In the genomic region with DNA sequence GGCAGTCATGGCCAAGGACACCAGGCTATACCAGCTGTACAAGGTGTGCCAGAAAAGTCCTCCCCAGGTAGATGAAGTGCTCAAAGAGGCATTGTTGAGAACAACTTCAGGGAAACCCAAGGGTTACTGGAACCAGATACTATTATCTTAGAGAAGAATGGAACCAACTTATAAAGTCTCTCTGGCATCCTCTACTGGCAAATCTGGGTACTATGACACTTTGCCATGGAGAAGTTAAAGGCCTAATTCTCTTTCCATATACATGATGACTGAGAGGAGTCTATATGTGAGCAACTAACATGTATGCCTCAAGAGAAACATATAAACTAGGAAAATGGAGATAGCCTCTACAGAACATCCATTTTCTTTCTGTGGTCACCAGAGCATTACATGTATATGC, we compare ENCODE assay signal across 22 mouse cellular contexts. TPM values are rescaled to one million over a fixed set of nuclear protein-coding genes. Genes with fewer than 3 reads are reported as not detected.
DNase-seq lines count a peak whose midpoint lies in the region.
"Had no signal": no experiment of that assay in that cellular context is flagged by ENCODE, and none has a peak within 500 bp of the region (broad histone marks: within the 10 kb centered on the region; RNA-seq: fewer than 3 reads in every experiment).

No protein-coding gene starts in this region.

- DNase-seq in 416B (ENCODE audit: low read depth): peak; percentile 7
- peak; percentile 34 for DNase-seq in ES-CJ7 (ENCODE audit: low read depth, low spot score)
- DNase-seq in ZHBTc4 (ENCODE audit: low read depth, low spot score): peak; percentile 43
- no peak for DNase-seq in gastrocnemius, postnatal 25 days
- no peak for DNase-seq in left cerebral cortex, adult 18-20 months (ENCODE audit: low spot score in 2 of 2)
- no peak for DNase-seq in embryo, embryonic 10.5 days (ENCODE audit: low spot score)
- DNase-seq: adrenal gland, postnatal 10 days; adrenal gland, postnatal 36 days; B cell, adult 2 months; cerebellum, adult 18-20 months; cerebellum, adult 9-10 months; cerebellum, postnatal 14 days; forebrain, postnatal 0 days; gastrocnemius, postnatal 36 days; heart, adult 2 months; heart, postnatal 14 days; heart, postnatal 4 days had no signal

RNA-seq across cellular contexts. Expression of a gene that starts 13.8 kb away (rescaled TPM):
- total RNA-seq in gastrocnemius, postnatal 25 days (2021): not detected
- not detected for total RNA-seq in left cerebral cortex, adult 18-20 months (2021)
- total RNA-seq: adrenal gland, adult 18-20 months; adrenal gland, postnatal 10 days; adrenal gland, postnatal 36 days; forebrain, postnatal 0 days; gastrocnemius, adult 8-10 months; gastrocnemius, postnatal 36 days; granulocyte monocyte progenitor cell, adult 5-6 weeks; heart, adult 2 months; heart, postnatal 14 days; heart, postnatal 4 days; hindbrain, postnatal 0 days; MEL had no signal

RNA-seq across cellular contexts. Expression of a gene that starts 31.5 kb away (rescaled TPM):
- not detected for total RNA-seq in gastrocnemius, postnatal 25 days (2021)
- not detected for total RNA-seq in left cerebral cortex, adult 18-20 months (2021)
- total RNA-seq: adrenal gland, adult 18-20 months; adrenal gland, postnatal 10 days; adrenal gland, postnatal 36 days; forebrain, postnatal 0 days; gastrocnemius, adult 8-10 months; gastrocnemius, postnatal 36 days; granulocyte monocyte progenitor cell, adult 5-6 weeks; heart, adult 2 months; heart, postnatal 14 days; heart, postnatal 4 days; hindbrain, postnatal 0 days; MEL had no signal

Comparison
In these comparisons a context has a peak if more than half of its experiments do, and no peak if none do; other contexts are left out.
1. DNase-seq: peak in 416B (single experiment), ES-CJ7 (single experiment) and ZHBTc4 (single experiment); none in gastrocnemius, postnatal 25 days (single experiment), left cerebral cortex, adult 18-20 months (0 of 2) and embryo, embryonic 10.5 days (single experiment).